Mouse (Mus musculus) lung, postnatal 0 days (tissue): Measurements from ENCODE around the gene Scamp4.

Experiments
- CTCF ChIP-seq: IDR thresholded peaks from 2 replicates; pipeline ENCODE4 v1.5.1; 2016; ENCODE audit warnings: antibody characterized with exemption, mild to moderate bottlenecking
- EP300 ChIP-seq: IDR thresholded peaks from 2 replicates; pipeline ENCODE4 v1.6.1; 2016; ENCODE audit warnings: antibody characterized with exemption, mild to moderate bottlenecking, control low read depth

DNA sequence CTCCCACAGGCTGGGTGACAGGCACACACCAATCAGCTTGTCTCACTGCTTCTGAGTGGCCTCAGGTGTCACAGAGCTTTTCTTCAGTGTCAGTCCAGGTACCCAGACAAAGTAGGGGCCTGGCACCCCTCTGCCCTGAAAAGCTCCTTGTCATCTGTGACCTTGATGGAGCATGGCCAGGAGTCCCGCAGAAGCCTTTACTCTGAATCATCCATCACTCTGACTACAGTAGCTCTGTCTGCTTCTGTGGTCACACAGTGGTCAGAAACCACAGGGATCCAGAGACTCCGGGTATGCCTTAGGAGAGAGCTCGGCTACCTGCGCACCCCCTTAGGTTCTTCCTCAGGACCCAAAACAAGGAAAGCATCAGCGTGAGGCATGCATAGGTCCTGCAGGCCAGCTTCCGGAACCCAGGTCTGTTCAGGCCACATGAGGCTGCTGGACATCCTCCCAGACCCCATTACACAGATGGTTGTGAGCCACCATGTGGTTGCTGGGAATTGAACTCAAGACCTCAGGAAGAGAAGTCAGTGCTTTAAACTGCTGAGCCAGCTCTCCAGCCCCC lies 50.6 kb downstream of the Scamp4 start:
- TF ChIP-seq EP300: no peak
- no peak for TF ChIP-seq CTCF
